Mouse (Mus musculus) liver, embryonic 16.5 days (tissue): ENCODE data around the gene Celf2. TPM values are rescaled to one million over a fixed set of nuclear protein-coding genes. Genes with fewer than 3 reads are reported as not detected.

Source experiments
- ATAC-seq: fragments of 200-750 bp; cut with Nextera tagmentation; 2 replicates; pipeline ENCODE4 v1.8.0; 2017; ENCODE audit warnings: low read depth, mild to moderate bottlenecking, moderate number of reproducible peaks, moderate library complexity
- H3K27ac ChIP-seq: fragments of 300-500 bp; sonication (generic); 2 replicates; pipeline ENCODE4 v1.5.1; 2014; ENCODE audit warnings: mild to moderate bottlenecking, low read length
- H3K27me3 ChIP-seq: fragments of 300-500 bp; sonication (generic); 2 replicates; pipeline ENCODE4 v1.6.1; 2014; ENCODE audit warnings: low read depth, low read length, mixed read lengths; ENCODE audit not compliant: control insufficient read depth, insufficient read depth
- H3K36me3 ChIP-seq: fragments of 300-500 bp; sonication (generic); 2 replicates; pipeline ENCODE4 v1.6.1; 2014; ENCODE audit warnings: mild to moderate bottlenecking; ENCODE audit not compliant: control insufficient read depth, insufficient read depth
- H3K4me1 ChIP-seq: fragments of 300-500 bp; sonication (generic); 2 replicates; pipeline ENCODE4 v1.6.1; 2014; ENCODE audit warnings: low read depth, low read length, mixed read lengths; ENCODE audit not compliant: control insufficient read depth
- H3K4me2 ChIP-seq: fragments of 300-500 bp; sonication (generic); 2 replicates; pipeline ENCODE4 v1.6.1; 2014; ENCODE audit warnings: low read depth, low read length, mixed read lengths
- H3K4me3 ChIP-seq: fragments of 300-500 bp; sonication (generic); 2 replicates; pipeline ENCODE4 v1.5.1; 2014; ENCODE audit warnings: low read depth, mild to moderate bottlenecking, low read length
- H3K9ac ChIP-seq: fragments of 300-500 bp; sonication (generic); 2 replicates; pipeline ENCODE4 v1.6.1; 2014; ENCODE audit warnings: low read depth, low read length
- H3K9me3 ChIP-seq: fragments of 300-500 bp; sonication (generic); replicated peaks from 2 replicates; pipeline ENCODE4 v1.6.1; 2016; ENCODE audit warnings: low read length; ENCODE audit not compliant: control insufficient read depth
- WGBS: fragments of 180-500 bp; shearing (Covaris S2); extraction: QIAGEN DNeasy Blood & Tissue Kit; methylation state at CpG from one replicate; pipeline ENCODE4 v1.1.7; 2014; ENCODE audit not compliant: insufficient replicate concordance; 5-methylcytosine and 5-hydroxymethylcytosine counted together
- polyA plus RNA-seq: library from polyadenylated mRNA; unstranded; fragments of >200 nt; fragmentation: Nextera tagmentation; extraction: Ambion mirVana; gene quantifications from 2 replicates; pipeline ENCODE4 v1.2.1, GENCODE M21; 2015

The Celf2 gene
- polyA plus RNA-seq, 1 experiment from 2014 or later: 10.0 TPM

DNA sequence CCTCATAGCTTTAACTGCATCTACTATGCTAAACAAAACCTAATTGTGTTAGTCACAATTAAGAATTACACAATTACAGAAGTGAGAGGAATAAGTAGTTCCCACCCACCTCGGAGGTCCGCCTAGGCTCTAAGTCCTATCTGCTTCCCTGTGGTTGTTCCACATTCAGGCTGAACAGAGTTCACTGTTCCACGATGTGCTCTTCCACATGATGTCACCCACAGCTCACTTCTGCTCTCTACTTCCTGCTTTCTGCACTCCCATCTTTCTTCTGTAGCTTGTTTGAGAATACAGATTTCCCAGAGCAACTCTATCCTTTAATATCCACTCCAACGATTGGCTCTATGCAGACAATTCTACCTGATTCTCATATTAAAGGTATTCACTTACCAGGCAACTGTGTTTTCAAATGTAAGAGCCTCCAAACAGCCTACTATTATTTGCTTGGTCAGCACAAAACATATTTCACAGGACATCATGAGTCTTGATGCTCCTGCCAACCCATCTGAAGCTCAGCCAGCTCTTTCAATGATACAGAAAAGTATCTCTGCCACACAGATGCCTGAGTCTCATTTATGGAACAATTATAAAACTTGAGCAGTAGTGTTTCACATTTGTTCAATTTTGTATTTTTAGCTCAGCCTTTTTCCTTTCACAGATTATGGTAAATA lies 769.2 kb downstream of the Celf2 start:
- WGBS: 37% methylated on average over 4 of the region's 4 CpGs
- no peaks in the 10 kb centered on the region for H3K4me1 ChIP-seq
- ATAC-seq: no peak

GRCm38 (mm10) chr2:6732026-6732425 lies 777.3 kb downstream of the Celf2 start:
- H3K9ac ChIP-seq: no peak overlapping the region
- H3K36me3 ChIP-seq: no peaks in the 10 kb centered on the region
- H3K27ac ChIP-seq: no peak overlapping the region
- H3K9me3 ChIP-seq: no peaks in the 10 kb centered on the region
- no peaks in the 10 kb centered on the region for H3K4me1 ChIP-seq
- H3K4me3 ChIP-seq: no peak overlapping the region
- H3K27me3 ChIP-seq: no peaks in the 10 kb centered on the region
- WGBS: 84% methylated on average over 2 of the region's 2 CpGs
- ATAC-seq: no peak
- H3K4me2 ChIP-seq: no peak overlapping the region

More for the DNA sequence above, 769.2 kb downstream of the Celf2 start:
- H3K9me3 ChIP-seq: no peaks in the 10 kb centered on the region
- H3K27me3 ChIP-seq: no peaks in the 10 kb centered on the region
- H3K27ac ChIP-seq: no peak overlapping the region
- H3K9ac ChIP-seq: no peak overlapping the region
- no peak overlapping the region for H3K4me3 ChIP-seq
- no peaks in the 10 kb centered on the region for H3K36me3 ChIP-seq
- H3K4me2 ChIP-seq: no peak overlapping the region

- WGBS: 60% methylated on average over 3 of the region's 3 CpGs
- Histone ChIP-seq H3K9me3 (no peaks in the 10 kb centered on the region), H3K36me3 (no peaks in the 10 kb centered on the region), H3K27ac (no peak overlapping the region), H3K27me3 (no peaks in the 10 kb centered on the region), H3K4me1 (no peaks in the 10 kb centered on the region), H3K4me2 (no peak overlapping the region), H3K4me3 (no peak overlapping the region), H3K9ac (no peak overlapping the region)
- peak; percentile 9; the same call in 1 of the 2 replicates for ATAC-seq
These were observed 778.5 kb downstream of the Celf2 start for GRCm38 (mm10) chr2:6730860-6731259.

GRCm38 (mm10) chr2:6729984-6730383 lies 779.4 kb downstream of the Celf2 start:
- Histone ChIP-seq H3K4me1 (no peaks in the 10 kb centered on the region), H3K27ac (no peak overlapping the region), H3K9ac (no peak overlapping the region), H3K36me3 (no peaks in the 10 kb centered on the region), H3K4me3 (no peak overlapping the region), H3K27me3 (no peaks in the 10 kb centered on the region), H3K9me3 (no peaks in the 10 kb centered on the region), H3K4me2 (no peak overlapping the region)
- ATAC-seq: no peak
- WGBS: 34% methylated on average over 9 of the region's 9 CpGs

- Histone ChIP-seq H3K9me3 (no peaks in the 10 kb centered on the region), H3K9ac (no peak overlapping the region), H3K36me3 (no peaks in the 10 kb centered on the region), H3K4me1 (no peaks in the 10 kb centered on the region), H3K4me2 (no peak overlapping the region), H3K4me3 (no peak overlapping the region), H3K27ac (no peak overlapping the region), H3K27me3 (no peaks in the 10 kb centered on the region)
- ATAC-seq: no peak
- 67% methylated on average over 2 of the region's 2 CpGs for WGBS
These were observed 780.5 kb downstream of the Celf2 start for GRCm38 (mm10) chr2:6728840-6729252.

DNA sequence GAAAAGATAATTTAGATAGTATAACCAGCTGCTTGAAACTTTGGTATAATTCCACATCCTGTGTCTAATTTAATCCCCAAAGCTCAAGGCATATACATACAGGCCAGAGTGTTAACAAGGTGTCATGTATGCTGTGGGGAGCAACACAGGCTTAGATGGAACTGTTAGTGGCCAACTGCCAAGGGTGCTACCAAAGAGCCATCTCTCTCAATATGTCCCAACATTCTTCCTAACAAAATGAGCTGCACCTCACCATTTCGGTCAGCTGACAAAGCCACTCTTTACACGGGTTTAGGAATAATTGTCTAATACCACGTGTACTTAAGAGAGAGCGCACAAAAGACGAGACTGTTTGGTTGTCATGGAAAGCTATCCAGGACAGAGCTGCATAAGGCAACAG lies 782.0 kb downstream of the Celf2 start:
- Histone ChIP-seq H3K27me3 (no peaks in the 10 kb centered on the region), H3K27ac (no peak overlapping the region), H3K9me3 (no peaks in the 10 kb centered on the region), H3K9ac (no peak overlapping the region), H3K36me3 (no peaks in the 10 kb centered on the region), H3K4me2 (no peak overlapping the region), H3K4me3 (no peak overlapping the region), H3K4me1 (no peaks in the 10 kb centered on the region)
- WGBS: 69% methylated on average over 5 of the region's 5 CpGs
- no peak for ATAC-seq

DNA sequence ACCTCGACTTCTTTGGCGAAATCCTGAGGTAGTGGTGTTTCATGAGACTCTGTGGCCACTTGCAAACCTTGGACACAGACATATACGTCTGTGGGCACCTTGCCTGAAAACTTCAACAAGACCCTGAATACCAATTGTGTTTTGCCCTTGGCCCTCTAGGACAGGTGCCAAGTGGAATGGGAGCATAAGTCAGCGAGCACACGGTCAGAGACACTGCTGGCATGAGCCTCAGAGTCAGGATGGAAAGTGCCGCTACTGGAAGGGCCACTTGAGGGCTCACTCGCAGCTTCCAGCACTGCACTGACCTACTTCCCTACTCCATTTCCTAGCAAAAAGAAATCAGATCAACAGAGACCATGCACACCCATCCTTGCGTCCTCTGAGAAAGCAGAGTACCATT lies 783.3 kb downstream of the Celf2 start:
- WGBS: 48% methylated on average over 8 of the region's 8 CpGs
- Histone ChIP-seq H3K36me3 (no peaks in the 10 kb centered on the region), H3K9ac (no peak overlapping the region), H3K9me3 (no peaks in the 10 kb centered on the region), H3K4me1 (no peaks in the 10 kb centered on the region), H3K27ac (no peak overlapping the region), H3K4me3 (no peak overlapping the region), H3K4me2 (no peak overlapping the region), H3K27me3 (no peaks in the 10 kb centered on the region)
- ATAC-seq: no peak

DNA sequence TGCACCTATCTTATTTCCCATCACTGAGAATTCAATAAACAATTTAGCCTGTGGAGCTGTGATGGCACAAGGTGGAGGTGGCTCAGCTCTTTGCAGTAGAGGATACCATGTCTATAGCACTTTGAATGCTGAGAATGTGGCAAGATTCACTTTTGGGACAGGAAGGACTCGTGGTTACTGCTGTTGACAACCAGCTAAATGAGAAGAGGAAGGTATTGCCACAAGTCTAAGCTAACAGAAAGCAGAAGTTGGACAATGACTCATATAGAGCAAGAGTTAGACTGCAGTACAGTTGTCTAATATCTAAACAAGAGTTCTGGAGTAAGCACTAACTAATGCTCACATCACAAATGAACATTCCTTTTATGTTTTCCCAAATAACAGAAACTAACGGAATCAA lies 785.8 kb downstream of the Celf2 start:
- H3K36me3 ChIP-seq: no peaks in the 10 kb centered on the region
- H3K4me2 ChIP-seq: no peak overlapping the region
- no peaks in the 10 kb centered on the region for H3K9me3 ChIP-seq
- no peak overlapping the region for H3K9ac ChIP-seq
- H3K4me3 ChIP-seq: no peak overlapping the region
- no peaks in the 10 kb centered on the region for H3K27me3 ChIP-seq
- no peaks in the 10 kb centered on the region for H3K4me1 ChIP-seq
- WGBS: 16% methylated on average over 2 of the region's 2 CpGs
- ATAC-seq: peak; percentile 45; the same call in 1 of the 2 replicates
- no peak overlapping the region for H3K27ac ChIP-seq

DNA sequence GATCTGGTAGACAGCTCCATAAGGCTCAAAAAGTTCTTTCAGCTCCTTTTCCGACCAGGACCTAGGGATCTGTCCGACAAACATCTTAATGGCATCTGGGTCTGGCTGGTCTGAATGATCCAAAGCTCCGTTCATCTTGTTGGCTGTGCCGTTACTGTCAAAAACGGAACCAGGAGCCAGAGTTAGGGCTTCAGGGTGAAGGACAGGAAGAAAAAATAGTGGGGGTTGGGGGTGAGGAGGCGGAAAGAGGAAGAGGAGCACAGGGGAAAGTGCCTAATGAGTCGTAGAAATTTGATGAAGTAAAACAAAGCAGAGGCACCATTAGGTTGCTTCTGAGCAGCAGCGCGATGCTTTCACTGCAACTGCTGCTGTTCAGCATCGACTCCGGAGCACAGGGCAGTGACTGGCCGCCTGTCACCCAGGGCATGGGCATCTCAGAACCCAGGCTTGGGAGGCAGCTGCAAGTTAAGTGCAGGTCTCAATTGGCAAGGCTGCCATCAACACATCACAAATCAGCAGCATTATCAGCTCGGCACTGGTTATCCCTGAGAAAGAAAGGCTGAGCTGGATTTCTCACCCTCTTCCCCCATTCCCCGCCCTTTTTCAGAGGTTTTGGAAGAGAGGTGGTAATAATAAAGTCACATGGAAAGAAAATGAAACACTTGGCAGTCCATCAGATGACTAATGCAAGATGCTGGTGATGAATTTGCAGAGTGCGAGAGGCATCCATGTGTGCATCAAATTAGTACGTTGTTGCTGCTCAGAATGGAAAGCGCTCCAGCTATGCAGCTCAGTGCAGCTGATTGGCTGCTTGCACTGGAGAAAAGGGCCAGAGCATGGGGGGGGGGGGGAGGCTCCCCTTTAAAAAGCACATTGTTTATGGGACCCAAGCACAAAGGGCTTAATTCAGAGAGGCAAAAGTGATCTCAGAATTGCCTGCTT lies 787.6 kb downstream of the Celf2 start:
- Histone ChIP-seq H3K4me3 (peak overlapping the region; percentile 56), H3K36me3 (no peaks in the 10 kb centered on the region), H3K9ac (peak overlapping the region; percentile 54), H3K27me3 (no peaks in the 10 kb centered on the region), H3K27ac (peak overlapping the region; percentile 79), H3K4me1 (no peaks in the 10 kb centered on the region), H3K9me3 (no peaks in the 10 kb centered on the region), H3K4me2 (peak overlapping the region; percentile 49)
- WGBS: 10% methylated on average over 17 of the region's 17 CpGs
- peak; percentile 44 for ATAC-seq
